Mouse (Mus musculus): ENCODE data around the gene Ksr1.
A peak's percentile ranks its signal among the peaks of the same experiment; 100 is the strongest.

Gene Ksr1

GRCm38 (mm10) chr11:79093386-79093906 is 52.8 kb downstream of the Ksr1 start:
- no peak for DNase-seq (ENCODE audit: low spot score)

- DNase-seq (ENCODE audit: low spot score) = no peak
Measured at GRCm38 (mm10) chr11:79092802-79093201, 53.4 kb downstream of the Ksr1 start.

GRCm38 (mm10) chr11:79092245-79092644 is 54.0 kb downstream of the Ksr1 start:
- no peak for DNase-seq (ENCODE audit: low spot score)

DNA sequence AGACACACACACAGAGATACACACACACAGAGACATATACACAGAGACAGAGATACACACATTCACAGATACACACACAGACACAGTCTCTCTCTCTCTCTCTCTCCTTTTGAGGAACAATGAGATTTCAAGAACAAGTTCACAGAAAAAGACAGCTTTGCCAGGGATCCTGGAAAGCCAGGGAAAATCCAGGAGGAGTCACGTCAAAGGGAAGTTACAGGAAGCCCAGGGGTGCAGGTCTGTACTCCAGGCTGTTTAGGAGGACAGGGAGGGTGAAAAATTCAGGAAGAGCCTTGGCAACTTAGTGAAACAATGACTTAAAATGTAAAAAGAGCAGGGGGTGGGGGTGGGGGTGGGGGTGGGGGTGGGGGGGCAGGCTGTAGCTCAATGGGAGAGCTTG is 56.5 kb downstream of the Ksr1 start:
- no peak for DNase-seq (ENCODE audit: low spot score)

GRCm38 (mm10) chr11:79089027-79089426 is 57.2 kb downstream of the Ksr1 start:
- DNase-seq (ENCODE audit: low spot score) = no peak

DNA sequence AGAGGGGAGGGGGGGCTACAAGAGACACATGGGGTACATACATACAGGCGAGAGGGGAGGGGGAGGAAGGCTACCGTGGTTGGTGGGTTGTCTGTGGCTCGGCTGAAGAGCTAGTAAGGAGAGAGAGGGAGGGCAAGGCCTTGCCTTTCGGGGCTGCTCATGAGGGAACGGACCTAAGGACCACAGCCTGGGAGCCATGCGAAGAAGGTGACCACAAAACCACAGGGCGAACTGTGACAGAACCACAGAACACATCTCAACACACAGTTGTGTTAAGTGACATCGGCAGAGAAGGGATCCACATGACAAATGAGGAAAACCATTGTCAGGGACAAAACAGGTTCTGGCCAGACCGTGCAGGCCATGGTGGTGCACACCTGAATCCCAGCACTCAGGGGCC is 57.9 kb downstream of the Ksr1 start:
- DNase-seq (ENCODE audit: low spot score) = no peak

DNA sequence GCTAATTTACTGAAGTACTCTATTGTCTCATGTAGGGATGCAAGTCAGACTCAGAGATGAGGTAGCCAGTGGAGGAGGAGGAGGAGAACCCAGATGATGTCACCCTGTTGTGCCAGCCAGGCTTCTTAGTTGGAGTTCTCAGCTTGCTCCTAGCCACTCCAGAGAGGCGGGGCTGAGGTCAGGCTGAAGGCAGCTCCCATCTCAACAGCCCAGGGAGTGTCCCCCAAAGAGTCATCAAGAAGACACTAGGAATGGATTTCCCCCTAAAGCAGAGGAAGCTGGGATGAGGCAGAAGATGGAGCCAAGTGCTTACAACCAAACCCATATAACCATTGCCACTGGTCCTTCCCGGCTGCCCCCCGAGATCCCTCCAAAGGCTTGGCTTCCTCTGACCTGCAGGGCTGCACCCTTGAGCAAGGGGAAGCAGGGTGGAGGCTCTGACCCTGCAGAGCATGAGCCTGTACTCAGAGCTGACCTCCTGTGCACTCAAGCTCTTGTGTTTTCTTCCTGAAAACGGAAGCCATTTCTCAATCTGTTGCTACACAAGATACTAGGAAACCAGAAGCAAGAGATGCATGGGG is 58.4 kb downstream of the Ksr1 start:
- DNase-seq (ENCODE audit: low spot score) = no peak

DNA sequence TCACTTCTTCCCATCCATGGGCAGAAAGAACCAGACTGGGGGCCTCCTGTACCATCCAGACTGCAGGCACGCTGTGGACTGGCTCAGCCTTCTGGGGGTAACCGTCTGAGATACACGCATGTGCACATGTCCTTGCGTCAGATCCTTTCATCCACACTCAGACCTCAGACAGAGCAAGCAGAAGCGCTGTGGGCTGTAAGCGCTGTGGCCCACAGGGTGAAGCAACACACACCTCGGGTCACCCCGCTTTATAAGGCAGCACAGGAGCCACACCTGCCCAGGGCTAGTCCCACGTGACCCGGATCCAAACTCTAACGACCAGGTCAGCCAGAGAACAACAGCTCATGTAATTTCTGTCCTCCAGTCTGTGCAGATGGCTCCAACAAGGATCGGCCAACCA is 59.4 kb downstream of the Ksr1 start:
- no peak for DNase-seq (ENCODE audit: low spot score)

GRCm38 (mm10) chr11:79085059-79085458 is 61.1 kb downstream of the Ksr1 start:
- DNase-seq (ENCODE audit: low spot score) = no peak

DNA sequence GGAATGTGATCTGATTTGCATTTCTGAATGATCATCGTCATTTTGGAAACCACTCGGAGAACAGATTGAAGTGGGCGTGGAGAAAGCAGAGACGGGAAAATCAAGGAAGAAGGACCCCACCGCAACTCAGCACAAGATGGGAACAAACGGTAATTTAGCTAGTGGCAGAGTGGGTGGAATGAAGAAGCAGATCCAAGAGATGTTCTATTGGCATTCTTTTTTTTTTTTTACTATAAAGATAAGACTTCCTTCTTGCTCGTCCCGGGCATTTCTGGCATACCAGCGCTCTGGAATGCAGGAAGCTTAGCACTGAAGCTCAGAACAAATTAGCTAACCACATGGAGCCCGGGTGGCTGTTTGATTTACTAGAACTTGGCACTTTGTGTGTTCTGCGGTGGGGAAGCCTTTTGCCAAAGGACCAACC is 63.2 kb downstream of the Ksr1 start:
- no peak for DNase-seq (ENCODE audit: low spot score)

DNA sequence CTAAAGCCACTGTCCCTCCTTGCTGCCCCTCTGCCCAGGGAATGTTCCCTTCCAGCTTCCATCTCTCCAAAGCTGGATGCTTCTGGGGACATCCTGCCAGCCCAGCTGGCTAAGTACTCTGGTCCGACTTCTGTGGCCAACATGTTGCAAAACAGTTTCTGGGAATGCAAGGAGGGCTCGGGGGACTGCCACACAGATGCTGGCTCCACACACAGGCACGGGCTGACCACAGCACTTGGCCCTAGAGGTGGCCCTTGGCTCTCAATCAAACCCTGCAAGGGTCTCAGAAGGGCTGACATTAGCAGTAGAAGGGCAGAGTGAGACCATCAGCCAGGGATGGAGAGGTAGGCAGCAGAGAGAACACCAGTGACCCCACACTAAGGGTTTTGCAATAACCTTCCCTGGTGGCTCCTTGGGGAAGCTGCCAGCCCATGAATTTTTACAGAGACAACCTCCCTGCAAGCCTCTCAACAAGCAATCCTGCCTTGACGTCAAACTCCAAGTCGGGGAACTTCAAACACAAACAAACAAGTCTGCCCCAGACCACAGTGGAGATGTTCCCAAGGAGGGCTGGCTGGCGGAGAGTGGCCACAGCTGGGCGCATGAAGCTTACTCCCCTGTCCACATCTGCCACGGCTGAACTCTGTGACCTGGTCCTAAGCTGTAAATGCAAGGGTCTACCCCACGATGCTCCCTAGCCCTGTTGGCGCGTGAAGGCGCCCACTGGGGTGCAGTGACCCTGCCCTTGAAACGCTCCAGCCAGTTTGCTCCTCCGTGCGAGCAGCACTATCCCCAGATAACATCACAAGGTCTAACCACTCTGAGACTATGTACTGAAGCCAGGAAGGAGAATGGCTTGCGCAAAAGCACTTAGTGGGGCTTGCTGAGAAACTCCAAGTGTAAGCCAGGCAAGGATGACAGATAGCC is 65.0 kb downstream of the Ksr1 start:
- DNase-seq (ENCODE audit: low spot score) = no peak

GRCm38 (mm10) chr11:79080081-79080480 is 66.1 kb downstream of the Ksr1 start:
- DNase-seq (ENCODE audit: low spot score) = no peak

GRCm38 (mm10) chr11:79076484-79076883 is 69.7 kb downstream of the Ksr1 start:
- DNase-seq (ENCODE audit: low spot score) = no peak

GRCm38 (mm10) chr11:79075044-79075443 is 71.2 kb downstream of the Ksr1 start:
- DNase-seq (ENCODE audit: low spot score) = no peak

DNA sequence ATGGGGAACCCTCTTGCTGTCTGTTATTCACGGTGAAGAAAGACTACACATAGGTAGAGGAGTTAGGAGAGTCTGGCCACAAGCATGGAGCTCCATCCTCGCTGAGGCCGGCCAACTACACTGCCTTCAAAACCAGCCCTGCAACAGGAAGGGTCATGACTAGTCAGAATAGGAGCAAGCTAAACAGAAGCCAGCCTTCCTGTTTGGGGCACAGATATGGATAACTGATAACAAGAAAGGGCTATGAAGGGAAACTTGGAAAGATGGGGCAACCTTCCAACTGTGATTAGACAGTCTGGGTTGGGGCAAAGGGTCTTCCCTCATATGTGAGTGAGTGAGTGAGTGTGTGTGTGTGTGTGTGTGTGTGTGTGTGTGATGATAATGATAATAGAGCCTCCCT is 71.6 kb downstream of the Ksr1 start:
- no peak for DNase-seq (ENCODE audit: low spot score)

DNA sequence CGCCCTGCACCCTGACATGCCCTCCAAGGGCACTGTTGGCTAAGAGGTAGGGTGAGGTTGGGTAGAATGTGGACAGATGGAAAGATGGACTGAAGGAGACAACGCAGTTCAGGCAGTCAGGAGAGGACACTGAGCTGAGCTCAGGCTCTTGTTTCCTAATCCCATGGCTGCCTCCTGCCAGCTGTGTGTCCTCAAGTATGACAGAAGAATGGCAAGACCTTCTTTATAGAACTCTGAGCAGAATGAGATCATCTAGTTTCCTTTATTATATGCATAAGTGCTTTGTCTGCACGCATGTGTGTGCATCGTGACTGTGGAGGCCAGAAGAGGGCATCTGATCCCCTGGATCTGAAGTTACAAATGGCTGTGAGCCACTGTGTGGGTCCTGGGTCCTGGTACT is 72.6 kb downstream of the Ksr1 start:
- DNase-seq (ENCODE audit: low spot score) = no peak

GRCm38 (mm10) chr11:79072108-79072507 is 74.1 kb downstream of the Ksr1 start:
- DNase-seq (ENCODE audit: low spot score) = no peak

GRCm38 (mm10) chr11:79071082-79071972 is 74.9 kb downstream of the Ksr1 start:
- no peak for DNase-seq (ENCODE audit: low spot score)

DNA sequence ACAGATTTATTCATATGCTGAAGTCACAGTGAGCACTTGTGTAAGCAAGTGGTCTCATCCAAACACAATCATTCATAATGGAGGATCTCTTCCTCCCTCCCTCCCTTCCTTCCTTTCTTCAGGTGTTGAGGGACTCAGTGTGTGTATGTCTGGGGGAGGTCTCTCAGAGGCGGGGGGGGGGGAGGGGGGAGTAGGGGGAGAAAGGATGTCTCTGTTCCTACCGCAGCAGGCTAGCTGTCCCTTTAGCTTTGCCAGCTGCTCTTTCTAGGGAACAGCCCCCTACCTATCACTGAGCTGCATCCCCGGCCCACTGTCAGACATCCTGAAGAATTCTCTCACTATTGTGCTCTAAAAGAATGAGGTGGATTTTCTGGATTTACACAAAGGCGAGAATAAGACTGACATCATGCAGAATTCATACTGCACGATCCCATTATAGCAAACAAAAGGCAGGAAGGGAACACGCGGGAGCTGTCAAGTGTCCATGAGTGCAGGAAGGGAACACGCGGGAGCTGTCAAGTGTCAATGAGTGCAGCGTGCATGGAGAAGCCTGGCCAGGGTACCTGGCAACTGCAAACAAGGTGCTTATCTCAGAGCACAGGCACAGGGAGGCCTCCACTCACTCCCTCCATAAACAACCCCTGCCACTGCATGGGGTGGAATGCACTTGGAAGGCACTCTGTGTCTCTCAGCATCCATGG is 76.6 kb downstream of the Ksr1 start:
- peak; percentile 35 for DNase-seq (ENCODE audit: low spot score)

DNA sequence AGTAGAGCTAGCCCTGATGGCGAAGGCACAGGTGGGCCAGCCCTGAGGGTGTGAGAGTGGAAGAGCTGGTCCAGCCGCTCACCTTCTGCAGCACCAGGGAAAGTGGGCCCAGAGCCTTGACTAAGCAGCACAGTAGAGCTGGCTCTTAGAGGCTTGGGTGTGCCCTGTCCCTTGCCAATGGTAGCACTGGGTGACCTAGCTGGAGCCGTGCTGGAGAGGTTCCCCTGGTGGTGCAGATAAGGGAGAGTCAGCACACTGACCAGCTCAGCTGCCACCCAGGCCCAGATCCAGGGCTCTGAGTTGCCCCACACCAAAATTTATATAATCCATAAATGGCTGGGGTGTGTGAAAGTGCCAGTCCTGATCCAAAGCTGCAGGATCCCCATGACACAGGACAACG is 79.0 kb downstream of the Ksr1 start:
- DNase-seq (ENCODE audit: low spot score) = no peak

- no peak for DNase-seq (ENCODE audit: low spot score)
Measured at GRCm38 (mm10) chr11:79066191-79066530, 80.0 kb downstream of the Ksr1 start.

Data from embryo, embryonic 10.5 days (tissue).